Mouse (Mus musculus) C2C12 (cell line): ENCODE results near the gene Ccdc40.

Source experiments
- CEBPB ChIP-seq: IDR thresholded peaks from one replicate; pipeline ENCODE4 v1.6.1; 2011; ENCODE audit warnings: low read depth, mild to moderate bottlenecking, control low read depth, moderate library complexity
- CTCF ChIP-seq: IDR thresholded peaks from one replicate; pipeline ENCODE4 v1.5.1; 2011; ENCODE audit not compliant: control insufficient read depth, insufficient read depth, insufficient read length
- MAX ChIP-seq: IDR thresholded peaks from one replicate; pipeline ENCODE4 v1.6.1; 2011; ENCODE audit warnings: mild to moderate bottlenecking, control low read depth
- MYOD1 ChIP-seq: IDR thresholded peaks from one replicate; pipeline ENCODE4 v1.6.1; 2011; ENCODE audit warnings: low read depth; ENCODE audit not compliant: control insufficient read depth, insufficient read length
- MYOG ChIP-seq: IDR thresholded peaks from one replicate; pipeline ENCODE4 v1.6.1; 2011; ENCODE audit not compliant: control insufficient read depth, insufficient read length; ENCODE audit errors: extremely low read depth
- USF1 ChIP-seq: IDR thresholded peaks from one replicate; pipeline ENCODE4 v1.6.1; 2011; ENCODE audit warnings: low read depth, mild to moderate bottlenecking, control low read depth, moderate library complexity

GRCm38 (mm10) chr11:119250998-119251397, 22.6 kb downstream of the Ccdc40 start:
- TF ChIP-seq CTCF (no peak), CEBPB (no peak), MYOG (no peak), MAX (no peak), USF1 (no peak), MYOD1 (no peak)
